Mouse (Mus musculus): ENCODE results near the gene Zfp990. TPM values are rescaled to one million over a fixed set of nuclear protein-coding genes. Genes with fewer than 3 reads are reported as not detected.
A peak's percentile ranks its signal among the peaks of the same experiment; 100 is the strongest.
"Not testable (repeated sequence)": the region's sequence is repeated elsewhere in the genome, so short reads cannot be mapped to it uniquely, and the experiment has no call there.

Gene Zfp990
- polyA plus RNA-seq (2015; fragmentation: Nextera tagmentation; extraction: Ambion mirVana) = 0.03 TPM in 1 of 2 replicates, not detected in the other

DNA sequence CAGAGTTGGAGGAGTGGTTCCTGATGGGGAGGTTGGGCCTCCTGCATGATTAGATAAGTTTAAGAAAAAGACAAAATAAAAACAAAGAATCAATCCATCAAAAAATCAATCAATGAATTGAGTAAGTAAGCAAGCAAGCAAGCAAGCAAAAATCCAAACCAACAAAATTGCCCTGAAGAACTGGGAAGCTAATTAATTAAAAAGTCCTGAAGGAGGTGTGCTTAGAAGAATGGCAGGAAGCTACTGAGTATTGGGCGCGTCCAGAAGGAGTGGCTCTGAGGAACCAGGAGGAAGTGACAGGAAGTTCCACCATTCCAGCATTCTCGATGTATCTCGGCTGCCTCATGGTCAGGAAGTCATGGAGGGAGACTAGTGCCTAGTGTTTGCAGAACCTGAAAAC, at the start of gene Zfp990:
Gene Zfp990 (plus strand): TSS at position 301 of the 400 bp plus-strand sequence.
- not testable (repeated sequence) for H3K4me1 ChIP-seq (replicated peaks); H3K9me3 ChIP-seq (replicated peaks); H3K36me3 ChIP-seq (replicated peaks); ATAC-seq (ENCODE audit: insufficient read depth); H3K4me3 ChIP-seq (replicated peaks); H3K9ac ChIP-seq; H3K27ac ChIP-seq (replicated peaks); H3K4me2 ChIP-seq; H3K27me3 ChIP-seq
- WGBS (ENCODE audit: insufficient replicate concordance) = 49% methylated on average over 4 of the region's 4 CpGs

DNA sequence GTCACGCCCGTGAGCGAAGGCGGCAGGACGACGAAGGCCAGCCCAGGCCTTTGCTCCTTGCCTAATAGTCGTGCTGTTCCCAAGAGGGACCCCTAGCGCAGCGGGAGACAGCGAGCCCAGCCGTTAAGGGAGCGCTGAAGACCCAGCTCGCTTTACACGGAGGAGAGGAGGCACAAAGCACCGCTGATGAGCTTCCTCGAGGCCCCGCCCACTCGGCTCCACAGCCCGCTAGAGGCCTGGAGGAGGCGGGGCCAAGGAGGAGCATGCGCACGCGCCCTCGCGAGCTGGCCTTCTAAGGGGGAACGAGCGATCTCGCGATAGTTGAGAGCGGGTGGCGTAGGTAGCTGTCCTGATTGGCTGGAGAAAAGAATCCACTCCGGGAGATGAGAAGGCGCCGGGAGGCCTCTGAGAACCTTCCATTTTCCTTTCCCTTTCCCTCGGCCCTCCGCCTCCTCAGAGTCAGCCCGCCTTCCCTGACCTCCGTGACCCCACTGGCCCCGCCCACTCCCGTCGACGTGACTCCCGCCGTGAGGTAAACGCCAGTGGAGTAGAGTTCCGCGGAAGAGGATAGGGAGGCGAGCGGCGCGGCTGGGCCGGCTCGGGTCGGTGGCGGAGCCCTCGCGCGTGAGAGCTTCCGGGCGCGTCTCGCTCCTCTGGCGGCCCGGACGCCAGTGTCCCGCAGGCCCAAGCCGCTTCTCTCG, 46.9 kb upstream of the Zfp990 start:
- not testable (repeated sequence) for H3K9ac ChIP-seq; H3K4me1 ChIP-seq (replicated peaks)

DNA sequence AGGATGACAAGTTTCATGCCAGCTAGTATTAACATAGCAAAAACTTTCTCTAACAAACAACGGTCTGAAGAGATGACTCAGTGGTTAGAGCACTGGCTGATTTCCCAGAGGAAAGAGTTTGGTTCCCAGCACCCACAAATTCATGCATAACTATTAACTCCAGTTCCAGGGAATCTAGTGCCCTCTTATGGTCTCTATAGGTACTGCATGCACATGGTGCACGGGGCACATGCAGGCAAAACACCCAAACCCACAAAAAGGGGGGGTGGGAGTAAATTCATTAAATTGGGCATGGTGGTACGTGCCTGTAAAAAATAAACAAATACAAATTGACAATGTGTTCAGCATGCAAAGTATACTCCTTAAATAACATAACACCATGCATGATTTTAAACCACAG, 32.4 kb upstream of the Zfp990 start:
- Histone ChIP-seq H3K36me3 (replicated peaks) (no peaks in the 10 kb centered on the region), H3K4me1 (replicated peaks) (no peaks in the 10 kb centered on the region), H3K9ac (no peak overlapping the region), H3K4me2 (no peak overlapping the region), H3K27me3 (no peaks in the 10 kb centered on the region), H3K4me3 (replicated peaks) (no peak overlapping the region), H3K9me3 (replicated peaks) (no peaks in the 10 kb centered on the region), H3K27ac (replicated peaks) (no peak overlapping the region)
- 65% methylated on average over 3 of the region's 3 CpGs for WGBS (ENCODE audit: insufficient replicate concordance)
- ATAC-seq (ENCODE audit: insufficient read depth) = no peak

More for the DNA sequence above, 46.9 kb upstream of the Zfp990 start:
- Histone ChIP-seq H3K4me3 (replicated peaks) (peak overlapping the region; percentile 34), H3K4me2 (peak overlapping the region; percentile 58)
- not testable (repeated sequence) for ATAC-seq (ENCODE audit: insufficient read depth); H3K36me3 ChIP-seq (replicated peaks); H3K9me3 ChIP-seq (replicated peaks); H3K27ac ChIP-seq (replicated peaks); H3K27me3 ChIP-seq
- 14% methylated on average over 66 of the region's 68 CpGs for WGBS (ENCODE audit: insufficient replicate concordance)

DNA sequence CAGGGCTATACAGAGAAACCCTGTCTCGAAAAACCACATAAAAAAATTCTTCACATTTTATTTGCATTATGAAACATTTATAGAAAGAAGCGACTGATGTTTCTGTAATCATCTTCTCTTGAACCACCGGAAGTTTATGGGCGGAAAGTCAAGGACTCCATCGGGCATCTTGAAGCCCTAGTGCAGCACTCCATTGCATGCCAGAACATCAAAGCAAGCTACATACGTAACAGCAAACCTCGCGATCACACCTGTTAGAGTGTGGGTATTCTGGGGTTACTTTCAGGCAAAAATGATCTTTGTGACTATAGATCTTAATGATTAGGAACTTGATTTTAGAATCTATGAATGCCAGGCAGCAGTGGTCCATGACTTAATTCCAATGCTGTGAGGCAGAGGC, 29.9 kb upstream of the Zfp990 start:
- ATAC-seq (ENCODE audit: insufficient read depth); H3K36me3 ChIP-seq (replicated peaks); H3K4me2 ChIP-seq; H3K27ac ChIP-seq (replicated peaks); H3K27me3 ChIP-seq; H3K9me3 ChIP-seq (replicated peaks); H3K4me3 ChIP-seq (replicated peaks); H3K9ac ChIP-seq; H3K4me1 ChIP-seq (replicated peaks): not testable (repeated sequence)
- 73% methylated on average over 8 of the region's 8 CpGs for WGBS (ENCODE audit: insufficient replicate concordance)

DNA sequence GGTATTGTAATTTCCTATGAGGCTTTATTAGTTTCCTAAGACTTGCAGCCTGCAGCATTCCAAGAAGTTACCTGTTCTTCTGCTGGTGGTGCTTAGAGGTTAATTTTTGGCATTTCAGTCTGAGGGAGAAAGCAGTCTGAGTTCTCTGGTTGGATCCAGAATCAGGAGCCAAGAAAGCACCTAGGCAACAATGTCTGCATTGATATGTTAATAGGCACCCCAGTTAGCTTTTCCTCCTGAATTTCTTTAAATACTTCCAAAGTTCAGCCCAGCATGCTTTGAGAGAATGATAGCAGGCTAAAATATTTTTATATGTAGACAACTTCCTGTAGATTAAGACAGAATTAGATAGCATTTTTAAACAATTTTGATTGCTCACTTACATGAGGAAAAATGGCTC, 21.2 kb upstream of the Zfp990 start:
- no peak for ATAC-seq (ENCODE audit: insufficient read depth)
- Histone ChIP-seq H3K9me3 (replicated peaks) (no peaks in the 10 kb centered on the region), H3K36me3 (replicated peaks) (no peaks in the 10 kb centered on the region)

DNA sequence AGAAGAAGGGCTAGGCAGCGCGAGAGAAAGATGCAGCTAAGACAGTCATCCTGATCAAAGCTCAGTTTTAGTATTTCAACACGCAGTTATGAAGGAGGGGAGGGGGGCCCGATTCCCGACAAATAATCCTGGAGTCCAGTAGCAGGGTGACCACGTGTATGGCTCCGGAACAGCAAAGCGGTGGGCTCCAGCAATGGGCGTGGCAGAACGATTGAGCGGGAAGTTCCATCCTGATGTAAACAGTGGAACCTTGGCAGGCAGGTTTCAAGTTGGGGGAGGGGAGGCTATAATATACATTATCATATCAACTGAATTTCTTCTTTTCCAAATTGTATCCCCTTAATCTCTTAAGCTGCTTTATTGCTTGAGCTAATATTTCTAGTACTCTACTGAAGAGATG, 18.4 kb upstream of the Zfp990 start:
- no peak for ATAC-seq (ENCODE audit: insufficient read depth)
- Histone ChIP-seq H3K27me3 (no peaks in the 10 kb centered on the region), H3K4me2 (no peak overlapping the region), H3K9ac (no peak overlapping the region), H3K4me3 (replicated peaks) (no peak overlapping the region), H3K9me3 (replicated peaks) (no peaks in the 10 kb centered on the region), H3K36me3 (replicated peaks) (no peaks in the 10 kb centered on the region), H3K27ac (replicated peaks) (no peak overlapping the region), H3K4me1 (replicated peaks) (no peaks in the 10 kb centered on the region)
- 70% methylated on average over 11 of the region's 11 CpGs for WGBS (ENCODE audit: insufficient replicate concordance)

More for the DNA sequence above, 21.2 kb upstream of the Zfp990 start:
- H3K9ac ChIP-seq = no peak overlapping the region
- no peaks in the 10 kb centered on the region for H3K4me1 ChIP-seq (replicated peaks)
- no peak overlapping the region for H3K4me3 ChIP-seq (replicated peaks)
- H3K27ac ChIP-seq (replicated peaks) = no peak overlapping the region
- H3K4me2 ChIP-seq = no peak overlapping the region
- no peaks in the 10 kb centered on the region for H3K27me3 ChIP-seq

DNA sequence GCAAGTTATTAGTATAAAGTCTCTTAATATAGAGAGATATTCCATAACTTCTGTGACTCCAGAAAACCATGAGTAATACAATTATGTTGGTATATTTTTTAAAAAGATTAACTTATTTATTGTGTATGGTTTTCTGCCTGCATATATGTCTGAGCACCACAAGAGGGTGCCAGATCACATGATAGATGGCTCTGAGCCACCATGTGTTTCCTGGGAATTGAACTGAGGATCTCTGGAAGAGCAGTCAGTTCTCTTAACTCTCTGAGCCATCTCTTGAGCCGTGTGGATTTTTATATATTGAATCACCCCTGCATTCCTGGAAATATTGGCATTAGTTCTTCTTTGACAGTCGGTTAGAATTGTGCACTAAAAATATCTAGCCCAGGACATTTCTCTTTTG, 17.2 kb upstream of the Zfp990 start:
- not testable (repeated sequence) for H3K9ac ChIP-seq; H3K4me2 ChIP-seq; H3K4me3 ChIP-seq (replicated peaks); H3K27ac ChIP-seq (replicated peaks); H3K27me3 ChIP-seq; H3K9me3 ChIP-seq (replicated peaks); ATAC-seq (ENCODE audit: insufficient read depth); H3K4me1 ChIP-seq (replicated peaks); H3K36me3 ChIP-seq (replicated peaks)
- WGBS (ENCODE audit: insufficient replicate concordance) = 53% methylated on average over 2 of the region's 2 CpGs

DNA sequence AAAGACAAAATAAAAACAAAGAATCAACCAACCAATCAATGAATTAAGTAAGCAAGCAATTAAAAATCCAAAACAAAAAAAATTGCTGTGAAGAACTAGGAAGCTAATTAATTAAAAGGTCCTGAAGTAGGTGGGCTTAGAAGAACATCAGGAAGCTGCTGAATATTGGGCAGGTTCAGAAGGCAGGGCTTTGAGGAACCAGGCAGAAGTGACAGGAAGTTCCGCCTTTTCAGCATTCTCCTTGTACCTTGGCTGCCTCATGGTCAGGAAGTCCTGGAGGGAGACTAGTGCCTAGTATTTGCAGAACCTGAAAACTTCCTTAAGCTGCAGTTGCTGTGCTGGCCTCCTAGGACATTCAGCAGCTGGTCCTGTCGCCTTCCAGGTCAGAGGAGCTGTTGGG, 4.1 kb downstream of the Zfp990 start:
- not testable (repeated sequence) for H3K4me1 ChIP-seq (replicated peaks); H3K4me3 ChIP-seq (replicated peaks); H3K27ac ChIP-seq (replicated peaks); H3K4me2 ChIP-seq; H3K36me3 ChIP-seq (replicated peaks); ATAC-seq (ENCODE audit: insufficient read depth); H3K27me3 ChIP-seq; H3K9ac ChIP-seq; H3K9me3 ChIP-seq (replicated peaks)
- WGBS (ENCODE audit: insufficient replicate concordance) = 39% methylated on average over 2 of the region's 2 CpGs

DNA sequence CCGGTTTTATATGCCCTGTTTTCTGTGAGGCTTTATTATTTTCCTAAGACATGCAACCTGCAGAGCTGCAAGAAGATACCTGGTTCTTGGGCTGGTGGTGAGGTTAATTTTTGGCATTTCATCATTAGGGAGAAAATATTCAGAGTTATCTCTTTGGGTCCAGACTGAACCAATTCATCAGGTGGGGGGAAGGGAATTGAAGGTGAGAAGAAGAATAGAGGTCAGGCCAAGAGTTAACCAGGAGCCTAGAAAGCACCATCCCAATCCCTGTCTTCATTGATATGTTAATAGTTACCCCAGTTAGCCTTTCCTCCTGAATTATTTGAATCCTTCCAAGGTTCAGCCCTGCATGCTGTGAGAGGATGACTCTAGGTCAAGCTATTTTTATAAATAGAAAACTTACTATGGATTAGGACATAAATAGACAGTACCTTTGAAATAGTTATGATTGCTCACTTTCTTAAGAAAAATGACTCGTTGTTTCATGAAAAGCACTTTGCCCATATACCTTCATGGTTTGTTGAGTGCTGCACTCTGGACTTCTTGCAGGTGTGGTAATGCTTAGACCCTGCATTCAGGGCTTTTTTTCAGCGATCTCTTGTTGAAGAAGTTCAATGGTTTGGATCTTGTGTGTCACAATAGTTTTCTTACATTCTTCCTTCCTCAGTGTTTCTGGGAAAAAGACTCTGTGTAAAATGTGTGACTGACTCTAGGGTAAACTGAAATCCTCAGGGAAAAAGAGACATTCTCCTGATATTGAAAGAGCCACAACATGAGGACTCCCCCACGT, 5.4 kb downstream of the Zfp990 start:
- H3K36me3 ChIP-seq (replicated peaks); H3K9me3 ChIP-seq (replicated peaks); ATAC-seq (ENCODE audit: insufficient read depth); H3K27ac ChIP-seq (replicated peaks); H3K4me2 ChIP-seq; H3K4me3 ChIP-seq (replicated peaks); H3K9ac ChIP-seq; H3K27me3 ChIP-seq; H3K4me1 ChIP-seq (replicated peaks): not testable (repeated sequence)
- 51% methylated on average over 4 of the region's 4 CpGs for WGBS (ENCODE audit: insufficient replicate concordance)

DNA sequence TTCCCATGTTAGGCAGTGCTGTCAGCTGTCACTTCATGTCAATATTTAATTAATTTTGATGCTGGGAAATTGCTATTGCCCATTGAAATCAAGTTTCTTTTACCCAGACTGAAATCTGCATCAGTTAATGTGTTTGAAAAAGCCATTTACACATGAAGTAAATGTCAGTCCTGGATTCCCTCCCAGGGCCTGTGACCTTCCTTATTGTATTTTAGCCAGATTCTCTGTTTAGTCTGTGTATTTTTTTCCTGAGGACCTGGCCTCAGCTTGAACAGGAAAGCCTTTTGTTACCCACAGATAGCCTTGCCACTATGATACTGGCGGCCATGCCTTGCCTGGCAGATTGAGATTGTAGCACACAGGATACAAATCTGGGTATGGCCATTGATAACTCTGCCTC, 6.8 kb downstream of the Zfp990 start:
- H3K9me3 ChIP-seq (replicated peaks); H3K4me2 ChIP-seq; H3K4me3 ChIP-seq (replicated peaks); ATAC-seq (ENCODE audit: insufficient read depth); H3K9ac ChIP-seq; H3K27ac ChIP-seq (replicated peaks); H3K36me3 ChIP-seq (replicated peaks); H3K4me1 ChIP-seq (replicated peaks); H3K27me3 ChIP-seq: not testable (repeated sequence)
- 56% methylated on average over 1 of the region's 1 CpGs for WGBS (ENCODE audit: insufficient replicate concordance)

DNA sequence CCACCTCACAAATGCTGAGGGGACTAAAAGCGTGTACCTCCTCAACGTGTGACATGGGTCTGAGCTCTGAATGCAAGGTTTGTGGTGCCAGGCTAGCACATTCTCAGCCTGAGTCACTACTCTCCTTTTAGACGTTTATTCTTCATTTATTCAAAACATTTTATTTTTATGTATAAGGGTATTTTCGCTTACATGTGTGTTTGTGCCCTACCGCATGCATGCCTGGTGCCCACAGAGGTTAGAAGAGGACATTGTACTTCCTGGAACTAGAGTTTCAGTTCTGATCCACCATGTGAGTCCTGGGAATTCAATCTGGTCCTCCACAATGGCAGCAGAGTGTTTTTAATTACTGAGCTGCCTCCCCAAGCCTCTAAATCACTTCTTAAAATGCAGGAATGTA, 33.3 kb downstream of the Zfp990 start:
- not testable (repeated sequence) for H3K36me3 ChIP-seq (replicated peaks); H3K9me3 ChIP-seq (replicated peaks); H3K4me1 ChIP-seq (replicated peaks); H3K4me3 ChIP-seq (replicated peaks); H3K9ac ChIP-seq; H3K27me3 ChIP-seq; H3K27ac ChIP-seq (replicated peaks); H3K4me2 ChIP-seq; ATAC-seq (ENCODE audit: insufficient read depth)
- WGBS (ENCODE audit: insufficient replicate concordance) = 57% methylated on average over 5 of the region's 5 CpGs

Measured in liver, embryonic 15.5 days (tissue).